Mouse (Mus musculus) frontal cortex, adult 2 months (tissue): ENCODE data around the gene Phf13. TPM values are rescaled to one million over a fixed set of nuclear protein-coding genes. Genes with fewer than 3 reads are reported as not detected.
A peak's percentile ranks its signal among the peaks of the same experiment; 100 is the strongest.
"Not testable (repeated sequence)": the region's sequence is repeated elsewhere in the genome, so short reads cannot be mapped to it uniquely, and the experiment has no call there.

ENCODE experiments used
- DNase-seq, 2 experiments: peaks; one replicate each; pipeline ENCODE4 v3.0.0; 2022; ENCODE audit warnings: low spot score in 1 of 2; ENCODE audit errors: extremely low spot score in 1 of 2
- polyA plus RNA-seq: library from polyadenylated mRNA; depleted of rRNA; stranded (reverse); fragments of >200 nt; gene quantifications from 2 replicates; pipeline ENCODE4 v1.2.3, GENCODE M21; 2012; rRNA removed

Gene Phf13
- polyA plus RNA-seq = 9.1 and 9.3 TPM in 2 replicates

- DNase-seq = peak; percentile 98 to 99
Measured at GRCm38 (mm10) chr4:151996173-151996950, at the start of gene Phf13. TSS of gene Phf13 (minus strand) at chr4:151996258.

- no peak for DNase-seq
Measured at GRCm38 (mm10) chr4:152044609-152045008, 48.6 kb upstream of the Phf13 start.

GRCm38 (mm10) chr4:152043171-152043570, 47.1 kb upstream of the Phf13 start:
- no peak for DNase-seq

GRCm38 (mm10) chr4:152041924-152042641, 46.0 kb upstream of the Phf13 start:
- no peak for DNase-seq

GRCm38 (mm10) chr4:152039831-152040310, 43.8 kb upstream of the Phf13 start:
- no peak for DNase-seq

GRCm38 (mm10) chr4:152038985-152039830, 43.1 kb upstream of the Phf13 start, which contains the start of gene Nol9:
TSS of gene Nol9 (plus strand) at chr4:152039321.
- peak; percentile 65 to 94 for DNase-seq

GRCm38 (mm10) chr4:152038225-152038984, 42.3 kb upstream of the Phf13 start, which contains the start of gene Tas1r1:
TSS of gene Tas1r1 (minus strand) at chr4:152038568.
- no peak for DNase-seq

- not testable (repeated sequence) for DNase-seq
Measured at GRCm38 (mm10) chr4:152036464-152036863, 40.4 kb upstream of the Phf13 start.

GRCm38 (mm10) chr4:152032922-152033321, 36.9 kb upstream of the Phf13 start:
- no peak for DNase-seq

- DNase-seq = no peak
Measured at GRCm38 (mm10) chr4:152029997-152030396, 33.9 kb upstream of the Phf13 start.

- DNase-seq = no peak
Measured at GRCm38 (mm10) chr4:152029087-152029486, 33.0 kb upstream of the Phf13 start.

- no peak for DNase-seq
Measured at GRCm38 (mm10) chr4:152028456-152028855, 32.4 kb upstream of the Phf13 start.

- DNase-seq = peak; percentile 96 to 97
Measured at GRCm38 (mm10) chr4:152027524-152027923, 31.5 kb upstream of the Phf13 start, which contains the start of gene Zbtb48. TSS of gene Zbtb48 (minus strand) at chr4:152027671.

GRCm38 (mm10) chr4:152026751-152027508, 30.9 kb upstream of the Phf13 start:
- DNase-seq = no peak

- DNase-seq = no peak
Measured at GRCm38 (mm10) chr4:152024525-152024924, 28.5 kb upstream of the Phf13 start.

- no peak for DNase-seq
Measured at GRCm38 (mm10) chr4:152022506-152022905, 26.4 kb upstream of the Phf13 start.

GRCm38 (mm10) chr4:152021568-152022097, 25.6 kb upstream of the Phf13 start:
- no peak for DNase-seq

GRCm38 (mm10) chr4:152020024-152020423, 24.0 kb upstream of the Phf13 start:
- no peak for DNase-seq

GRCm38 (mm10) chr4:152019073-152019472, 23.0 kb upstream of the Phf13 start:
- DNase-seq = no peak
